Mouse (Mus musculus): ENCODE measurements around the gene Ormdl3.
"Not testable (repeated sequence)": the region's sequence is repeated elsewhere in the genome, so short reads cannot be mapped to it uniquely, and the experiment has no call there.

Ormdl3 gene

DNA sequence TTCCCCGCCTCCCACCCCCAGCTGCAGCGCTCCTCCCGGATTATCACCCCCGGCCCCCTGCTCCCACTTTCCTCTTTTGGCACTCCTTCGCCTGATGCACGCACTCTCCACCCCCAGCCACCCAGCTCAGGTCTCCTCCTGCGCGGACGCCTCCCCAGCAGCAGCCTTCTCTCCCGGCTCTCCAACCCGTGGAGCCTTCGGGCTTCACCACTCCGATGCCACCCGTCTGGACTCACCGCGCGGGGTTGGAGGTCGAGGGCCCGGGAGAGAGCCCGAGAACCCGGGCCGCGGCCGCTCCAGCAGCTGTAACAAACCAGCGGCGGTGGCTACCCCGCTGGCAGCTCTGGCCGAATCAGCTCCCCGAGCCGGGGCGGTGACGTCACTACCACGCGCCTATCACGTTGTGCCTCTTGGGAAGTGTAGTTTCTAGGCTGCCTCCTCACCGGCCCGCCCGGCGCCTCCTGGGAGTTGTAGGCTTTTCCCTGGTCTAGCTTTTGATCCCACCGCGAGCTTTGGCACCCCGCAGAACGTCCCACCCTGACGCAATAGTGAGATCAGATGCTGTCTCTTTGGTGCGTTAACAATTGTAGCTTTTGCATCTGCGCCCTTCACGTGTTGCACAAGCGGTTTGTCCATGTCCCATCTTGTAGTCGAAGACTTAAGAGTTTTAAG, at the start of gene Ormdl3:
Ormdl3 (minus strand) TSS at position 477 of the 672 bp plus-strand sequence.
- DNase-seq: peak; percentile 97

DNA sequence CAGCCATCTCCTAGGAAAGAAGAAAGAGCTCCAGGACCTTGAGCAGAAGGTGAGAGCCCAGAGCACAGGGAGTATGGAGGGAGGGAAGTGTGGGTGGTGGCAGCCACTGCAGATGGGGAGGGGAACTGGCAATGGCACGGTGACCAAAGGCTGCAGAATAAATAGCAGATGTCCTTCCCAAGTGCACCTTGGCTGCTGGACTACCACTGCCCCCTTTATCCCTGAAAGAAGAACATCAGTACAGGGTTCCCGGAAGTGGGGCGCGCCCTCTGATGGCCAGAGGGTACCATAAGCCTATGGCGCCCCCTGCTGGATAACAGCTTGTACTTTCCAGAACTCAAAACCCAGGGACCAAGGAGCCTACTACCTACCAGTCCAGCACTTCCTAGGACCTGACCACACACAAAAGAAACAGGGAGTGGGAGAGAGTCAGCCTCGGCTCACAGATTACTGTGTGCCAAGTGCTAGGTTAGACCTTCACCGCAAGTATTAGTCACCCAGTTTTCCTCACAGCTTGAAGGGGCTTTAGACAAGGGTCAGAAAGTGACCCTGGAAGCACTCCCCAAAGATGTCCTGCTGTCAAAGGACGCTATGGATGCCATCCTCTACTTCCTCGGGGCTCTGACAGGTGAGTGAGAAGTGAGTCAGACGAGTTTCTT, 48.3 kb upstream of the Ormdl3 start:
- not testable (repeated sequence) for DNase-seq

DNA sequence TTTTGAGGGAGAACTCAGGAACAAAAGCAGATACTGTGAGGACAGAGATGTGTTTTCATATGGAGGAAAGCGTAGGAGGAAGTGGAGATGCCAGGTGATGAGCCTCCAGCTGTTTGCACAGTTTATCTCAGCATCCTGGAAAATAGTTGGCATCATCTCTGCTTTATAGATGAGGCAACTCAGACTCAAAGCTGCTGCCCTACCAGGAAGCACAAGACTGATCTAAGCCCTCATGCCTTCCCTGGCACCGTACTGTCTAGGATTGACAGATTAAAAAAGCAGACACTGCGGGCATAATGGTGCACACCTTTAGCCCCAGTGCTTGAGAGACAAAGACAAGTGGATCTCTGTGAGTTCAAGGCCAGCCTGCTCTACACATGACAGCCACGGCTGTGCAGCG, 43.5 kb upstream of the Ormdl3 start:
- no peak for DNase-seq

DNA sequence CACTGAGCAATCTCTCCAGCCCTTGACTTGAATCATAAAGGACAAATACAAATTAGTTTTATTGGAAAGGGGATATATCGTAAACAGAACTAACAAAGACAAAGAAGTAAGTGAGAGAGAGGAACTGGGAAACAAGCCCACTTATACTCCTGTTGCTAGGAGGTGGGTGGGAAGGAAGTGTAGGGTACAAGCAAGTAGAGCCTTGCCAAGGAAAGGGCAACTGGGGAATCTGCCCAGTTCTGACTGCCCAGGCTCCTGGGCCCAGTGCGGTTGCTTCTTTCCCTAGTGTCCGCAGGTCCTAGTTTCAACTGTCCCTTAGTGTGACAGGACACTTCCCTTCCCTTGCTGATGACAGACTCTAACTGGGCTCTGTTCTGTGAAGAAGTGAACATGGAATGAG, 41.5 kb upstream of the Ormdl3 start:
- DNase-seq: no peak

DNA sequence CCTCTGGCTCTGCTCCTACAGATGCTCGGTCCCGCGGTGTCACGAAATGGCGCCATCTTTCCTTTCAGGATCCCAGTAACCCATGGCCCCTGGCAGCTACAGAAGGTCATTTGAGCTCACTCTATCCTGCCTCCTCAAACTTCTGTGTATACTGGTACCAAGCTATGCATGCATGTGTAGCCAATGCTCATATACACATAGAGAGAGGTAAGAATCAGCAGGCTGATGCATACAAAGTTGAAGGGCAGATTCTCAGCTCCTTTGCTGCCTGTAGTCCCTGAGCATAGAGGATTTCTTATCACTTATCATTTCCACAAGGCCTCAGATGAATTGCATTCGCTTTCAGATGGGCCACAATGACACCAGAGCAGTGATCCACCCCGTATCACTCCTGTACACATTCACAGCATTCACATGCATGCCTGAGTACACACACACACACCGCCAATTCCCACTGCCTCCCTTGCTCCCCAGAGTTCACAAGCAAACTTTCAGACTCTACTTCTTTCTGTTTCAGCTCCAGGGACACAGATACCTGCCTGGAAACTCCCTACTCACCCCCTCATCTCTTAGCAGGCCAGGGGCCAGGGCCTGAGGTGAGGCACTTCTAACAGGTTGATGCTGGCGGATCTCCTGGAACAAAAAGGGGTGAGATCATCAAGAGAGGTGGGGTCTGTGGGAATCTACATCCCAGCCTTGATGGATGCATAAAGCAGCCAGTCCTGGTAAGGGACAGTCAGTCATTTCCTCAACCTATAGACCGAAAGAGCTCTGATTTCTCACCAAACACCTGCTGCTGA, 38.6 kb upstream of the Ormdl3 start, which contains the start of the genes Gm12355 and Gsdma3:
Gm12355 (minus strand) TSS at position 51 of the 800 bp plus-strand sequence.
Gsdma3 (plus strand) TSS at position 750 of the 800 bp plus-strand sequence.
- no peak for DNase-seq

DNA sequence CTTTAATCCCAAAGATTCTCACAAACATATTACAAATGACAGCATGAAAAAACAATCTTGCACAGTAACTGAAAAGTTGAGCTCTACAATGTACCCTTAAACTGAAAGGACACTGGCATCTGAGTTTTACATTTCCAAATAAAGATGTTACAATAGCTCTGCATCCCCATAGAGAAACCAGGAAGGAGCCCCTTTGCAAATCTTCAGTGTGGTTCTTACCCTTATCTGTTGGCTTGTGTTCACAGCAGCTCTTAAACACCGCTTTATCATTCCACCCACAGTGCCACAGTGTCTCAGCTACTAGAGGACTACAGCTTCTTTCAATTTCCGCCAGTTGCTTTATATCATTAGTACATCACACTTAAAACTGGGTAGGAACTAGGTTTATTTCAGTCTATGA, 37.2 kb upstream of the Ormdl3 start:
- DNase-seq: not testable (repeated sequence)

DNA sequence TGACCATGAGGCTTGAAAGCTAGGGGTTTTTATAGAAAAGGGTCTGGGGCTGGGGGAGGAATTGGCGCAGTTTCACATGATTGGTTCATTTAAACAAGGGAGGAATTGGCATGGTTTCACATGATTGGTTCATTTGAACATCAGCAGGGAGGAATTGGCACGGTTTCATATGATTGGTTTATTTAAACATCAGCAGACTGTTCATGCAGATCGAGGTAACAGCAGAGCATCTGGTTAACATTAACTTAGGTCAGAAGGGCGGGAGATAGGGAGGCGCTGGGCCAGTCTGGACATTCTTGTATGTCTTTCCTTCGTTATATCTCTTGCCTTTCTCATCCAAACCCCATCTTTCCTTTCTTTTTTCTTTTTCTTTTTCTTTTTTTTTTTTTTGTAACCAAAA, 36.8 kb upstream of the Ormdl3 start:
- DNase-seq: not testable (repeated sequence)

DNA sequence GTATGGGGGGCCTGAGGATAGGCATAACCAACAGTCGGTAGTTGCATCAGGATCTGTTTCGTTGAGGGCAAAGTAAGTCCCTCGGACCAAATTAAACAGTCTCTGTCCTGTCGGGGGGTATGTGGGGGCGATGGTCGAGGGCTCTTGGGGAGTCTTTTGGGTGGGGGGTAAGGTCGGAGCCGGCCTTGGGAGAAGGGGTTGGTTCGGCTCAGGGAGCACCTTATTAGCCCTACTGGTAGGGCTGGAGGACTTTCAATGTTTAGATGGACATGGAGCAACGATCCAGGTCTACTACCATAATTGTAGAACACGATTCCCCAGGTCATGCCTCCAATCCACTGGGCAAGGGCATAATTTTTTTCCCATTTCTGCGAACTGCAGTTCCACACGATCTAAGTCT, 33.6 kb upstream of the Ormdl3 start:
- DNase-seq: no peak

DNA sequence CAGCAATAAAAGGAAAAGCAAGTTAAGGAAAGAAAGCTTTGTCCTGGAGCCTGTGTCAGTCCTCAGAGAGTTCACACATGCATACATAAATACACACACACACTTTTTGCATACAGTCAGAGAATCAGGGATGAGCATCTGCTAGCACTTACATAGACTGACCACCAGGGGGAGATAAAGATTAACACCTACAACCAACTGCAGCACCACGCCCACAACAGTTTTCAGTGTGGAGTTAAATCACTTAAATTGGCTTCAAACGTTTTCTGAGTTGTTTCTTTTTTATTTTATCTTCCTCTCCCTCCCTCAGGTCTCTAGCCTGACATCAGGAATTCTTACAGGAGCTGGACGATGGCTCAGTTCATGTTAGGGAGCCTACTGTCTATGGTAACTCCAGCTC, 19.6 kb upstream of the Ormdl3 start:
- no peak for DNase-seq

DNA sequence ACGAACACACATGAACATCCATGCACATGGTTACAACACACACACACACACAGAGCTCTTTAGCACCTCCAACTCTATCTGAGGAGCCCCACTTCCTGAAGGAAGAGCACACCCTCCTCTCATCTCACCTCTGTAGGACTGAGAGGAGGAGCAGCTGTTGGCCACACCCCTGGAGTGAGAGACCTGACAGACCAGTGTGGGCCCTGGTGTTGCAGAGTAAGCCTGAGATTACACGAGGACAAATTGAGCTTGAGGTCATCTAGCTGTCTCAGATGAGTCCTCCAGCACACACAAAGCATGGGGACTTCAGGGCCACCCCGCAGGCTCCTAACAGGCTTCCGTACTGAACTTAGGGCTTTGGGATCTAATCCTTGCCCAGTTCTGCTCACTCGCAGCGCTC, 17.7 kb upstream of the Ormdl3 start:
- DNase-seq: not testable (repeated sequence)

DNA sequence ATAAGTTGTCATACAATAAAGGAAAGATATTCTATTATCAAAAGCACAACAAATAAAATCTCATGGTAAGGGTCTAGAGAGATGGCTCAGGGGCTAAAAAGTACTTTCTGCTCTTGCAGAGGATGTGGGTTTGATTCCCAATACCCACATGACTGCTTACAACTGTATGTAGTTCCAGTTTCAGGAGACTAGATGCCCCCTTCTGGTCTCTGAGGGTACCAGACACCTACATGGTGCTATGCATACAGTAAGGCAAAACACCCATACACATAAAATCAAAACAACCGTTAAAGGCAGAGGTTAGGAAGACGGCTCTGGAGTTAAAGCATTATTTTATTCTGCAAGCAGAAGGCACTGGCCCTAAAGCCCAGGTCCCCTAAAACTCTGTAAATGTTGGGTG, 16.8 kb upstream of the Ormdl3 start:
- DNase-seq: no peak

DNA sequence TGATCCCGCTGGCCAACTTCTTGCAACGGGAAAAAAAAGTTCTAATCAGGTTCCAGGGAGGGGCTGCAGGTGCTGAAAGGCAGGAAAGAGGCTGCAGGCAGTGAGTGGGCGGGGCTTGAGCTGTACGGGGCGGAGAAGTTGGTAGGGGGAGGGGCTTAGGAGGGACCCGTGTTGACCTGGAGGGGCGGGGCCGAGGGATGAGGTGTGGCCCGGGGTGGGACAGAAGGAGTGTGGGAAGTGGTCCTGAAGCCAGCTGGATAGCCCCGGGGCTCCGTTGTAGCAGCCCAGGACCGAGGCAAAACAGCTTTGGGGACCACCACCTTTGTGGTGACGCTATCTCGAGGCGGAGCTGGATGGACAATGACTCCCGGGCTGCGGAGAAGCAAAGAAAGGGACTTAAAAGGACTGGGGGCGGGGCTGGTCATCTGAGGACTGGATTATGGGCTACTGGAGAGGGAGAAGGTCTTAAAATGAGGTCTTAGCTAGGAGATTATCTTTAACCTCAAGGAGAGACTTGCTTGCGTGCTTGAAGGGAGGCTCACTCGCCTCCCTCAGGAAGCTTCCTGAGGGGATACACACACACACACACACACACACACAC, 15.0 kb upstream of the Ormdl3 start:
- no peak for DNase-seq

DNA sequence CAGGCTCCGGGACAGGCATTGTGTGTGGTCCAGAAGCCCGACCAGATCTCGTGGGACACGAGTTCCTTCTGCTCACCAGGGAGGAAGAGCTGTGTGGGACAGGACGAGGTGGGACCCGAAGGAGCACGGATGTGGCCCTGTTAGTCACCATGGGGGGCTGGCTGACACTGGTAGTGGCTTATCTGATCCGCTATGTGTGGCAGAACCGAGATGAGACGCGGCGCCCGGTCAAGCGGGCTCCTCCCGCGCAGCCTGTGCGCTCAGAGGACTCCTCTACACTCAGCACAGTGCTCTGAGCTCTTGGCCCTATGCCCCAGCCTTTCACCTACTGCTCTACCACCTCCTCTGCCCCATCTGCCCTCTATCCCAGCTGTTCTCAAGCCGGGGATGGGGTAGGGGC, 12.1 kb upstream of the Ormdl3 start:
- no peak for DNase-seq

DNA sequence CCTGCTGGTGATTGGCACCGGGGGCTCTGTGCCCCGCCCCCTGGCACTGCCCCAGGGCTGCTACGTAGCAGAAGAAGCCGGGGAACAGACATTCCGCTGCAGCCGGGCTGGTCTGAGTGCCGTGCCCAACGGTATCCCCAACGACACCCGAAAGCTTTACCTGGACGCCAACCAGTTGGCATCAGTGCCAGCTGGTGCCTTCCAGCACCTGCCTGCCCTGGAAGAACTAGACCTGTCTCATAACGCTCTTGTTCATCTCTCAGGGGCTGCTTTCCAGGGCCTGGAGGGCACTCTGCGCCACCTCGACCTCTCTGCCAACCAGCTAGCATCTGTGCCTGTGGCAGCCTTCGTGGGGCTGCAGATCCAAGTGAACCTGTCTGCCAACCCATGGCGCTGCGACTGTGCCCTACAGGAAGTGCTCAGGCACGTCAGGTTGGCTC, 11.7 kb upstream of the Ormdl3 start:
- DNase-seq: no peak

DNA sequence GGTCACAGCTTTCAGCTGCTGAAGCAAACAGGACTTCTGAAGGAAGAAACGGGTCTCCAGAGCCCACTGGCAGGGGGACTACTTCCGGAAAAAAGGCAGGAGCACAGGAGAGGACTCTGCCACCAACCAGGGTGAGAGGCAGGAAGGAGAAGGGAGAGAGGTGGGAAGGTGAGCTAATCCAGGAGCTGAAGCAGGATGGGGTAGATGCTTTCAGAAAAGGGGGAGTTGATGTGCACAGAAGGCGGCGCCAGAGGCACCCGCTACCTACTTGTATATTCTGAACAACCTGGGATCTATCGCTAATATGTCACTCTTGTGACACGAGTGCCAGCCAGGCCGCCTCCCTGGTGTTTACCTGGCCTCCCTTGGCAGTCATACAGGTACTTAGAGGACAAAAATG, 10.8 kb upstream of the Ormdl3 start, which contains the start of gene Lrrc3c:
Lrrc3c (plus strand) TSS at position 301 of the 400 bp plus-strand sequence.
- DNase-seq: no peak

DNA sequence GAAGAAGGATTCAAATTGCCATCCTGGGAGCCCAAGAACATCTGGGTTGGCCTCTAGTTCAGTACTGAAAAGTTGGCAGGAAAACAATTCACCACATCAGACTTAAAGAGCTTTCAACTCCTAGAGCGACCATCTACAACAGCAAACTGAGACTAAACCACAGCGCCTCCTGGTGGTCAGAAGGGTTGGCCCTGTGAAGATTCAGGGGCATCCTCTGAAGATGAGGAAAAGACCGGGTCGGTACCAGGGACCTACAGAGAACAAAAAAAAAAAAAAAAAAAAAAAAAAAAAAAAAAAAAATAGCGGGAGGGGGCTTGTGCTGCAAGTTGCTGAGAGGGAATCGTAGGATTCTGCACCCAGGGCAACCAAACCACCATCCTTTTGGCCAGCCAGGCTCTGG, 10.2 kb upstream of the Ormdl3 start:
- no peak for DNase-seq

DNA sequence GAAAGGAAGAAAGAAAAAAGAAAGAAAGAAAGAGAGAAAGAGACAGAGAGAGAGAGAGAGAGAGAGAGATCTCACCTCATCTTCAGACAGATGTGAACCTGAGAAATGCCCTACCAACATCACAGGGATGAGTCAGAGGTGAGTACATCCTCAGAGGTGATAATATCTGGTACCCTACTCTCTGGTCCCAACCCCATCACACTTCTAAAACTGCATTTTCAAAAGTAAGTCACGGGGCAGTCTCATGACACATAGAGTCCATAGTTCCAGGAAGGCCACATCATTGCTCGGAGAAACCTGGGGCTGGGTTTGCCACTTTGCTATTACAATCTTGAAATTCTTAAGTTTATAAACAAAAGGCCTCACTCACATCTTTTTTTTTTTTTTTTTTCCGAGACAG, 8.8 kb upstream of the Ormdl3 start:
- DNase-seq: no peak

DNA sequence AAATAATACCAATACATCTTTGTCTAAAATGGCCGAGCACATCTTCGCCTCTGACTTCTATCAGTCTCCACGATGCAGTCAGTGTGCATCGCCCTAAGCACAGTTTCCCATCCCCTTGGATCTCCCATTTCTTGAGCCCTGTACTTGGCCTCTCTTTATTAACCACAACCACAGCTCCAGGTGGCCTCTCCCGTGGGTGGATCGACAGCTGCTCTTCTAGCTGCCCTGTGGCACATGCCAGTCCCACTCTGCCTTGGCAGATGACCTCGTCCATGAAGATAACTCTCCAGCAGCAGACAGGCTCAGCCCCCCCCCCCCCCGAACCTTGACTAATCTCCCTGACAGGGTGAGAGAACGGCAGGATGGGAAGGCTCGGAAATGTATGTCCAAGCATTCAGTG, 8.3 kb upstream of the Ormdl3 start:
- DNase-seq: no peak

DNA sequence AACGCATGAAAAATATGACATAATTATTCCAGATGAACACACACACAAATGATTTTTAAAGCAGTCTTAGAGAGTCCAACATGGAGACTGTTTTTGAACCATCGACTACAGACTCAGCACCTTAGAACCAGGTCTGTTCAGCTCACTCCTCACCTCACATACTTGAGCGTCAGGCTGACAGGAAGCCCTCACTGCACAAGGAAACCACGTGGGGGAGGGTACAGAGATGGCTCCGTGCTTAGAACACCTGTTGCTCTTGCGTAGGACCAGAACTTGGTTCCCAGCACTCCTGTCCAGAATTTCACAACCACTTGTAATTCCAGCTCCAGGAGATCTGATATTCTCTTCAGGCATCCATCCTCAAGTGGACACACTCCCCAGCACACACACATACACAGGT, 7.9 kb upstream of the Ormdl3 start:
- no peak for DNase-seq

DNA sequence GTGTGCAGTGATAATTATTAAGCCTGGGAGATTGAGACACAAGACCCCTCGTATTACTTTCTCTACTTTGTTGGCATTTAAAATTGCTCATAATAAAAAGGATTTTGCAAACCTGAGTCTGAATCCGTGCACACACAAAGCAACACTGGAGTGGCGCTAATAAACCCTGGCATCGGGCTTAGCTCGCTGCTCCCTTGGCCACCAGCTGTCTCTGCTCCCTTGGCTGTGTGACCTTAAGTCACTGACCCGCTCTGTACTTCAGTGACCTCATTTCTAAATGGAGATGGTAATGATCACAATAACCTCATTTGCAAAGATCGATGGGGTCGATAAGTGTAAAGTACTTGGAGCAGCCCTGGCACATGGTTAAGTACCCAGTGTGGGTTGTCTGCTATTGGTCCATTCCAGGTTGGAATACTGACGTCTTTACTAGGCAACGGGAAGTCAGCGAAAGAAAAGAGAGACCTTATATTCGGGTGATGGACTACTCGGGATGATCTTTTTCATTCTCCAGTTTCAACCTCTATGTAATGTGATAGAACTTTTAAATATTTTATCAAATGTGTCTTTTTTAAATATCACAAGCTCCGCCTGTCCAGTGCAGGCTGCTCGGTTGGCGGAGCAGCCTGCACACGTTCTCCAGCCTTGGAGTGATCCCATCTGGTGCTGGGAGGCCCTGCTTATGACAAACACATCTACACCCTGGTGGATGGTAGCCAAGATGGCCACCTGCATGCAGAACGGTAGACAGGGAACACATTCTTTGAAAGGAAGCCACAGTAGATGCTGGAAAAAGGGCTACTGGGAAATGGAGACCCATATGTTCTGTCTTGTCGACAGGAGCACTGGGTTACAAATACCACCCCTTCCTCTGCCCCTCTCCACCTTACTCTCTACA, 3.6 kb upstream of the Ormdl3 start:
- DNase-seq: no peak

DNA sequence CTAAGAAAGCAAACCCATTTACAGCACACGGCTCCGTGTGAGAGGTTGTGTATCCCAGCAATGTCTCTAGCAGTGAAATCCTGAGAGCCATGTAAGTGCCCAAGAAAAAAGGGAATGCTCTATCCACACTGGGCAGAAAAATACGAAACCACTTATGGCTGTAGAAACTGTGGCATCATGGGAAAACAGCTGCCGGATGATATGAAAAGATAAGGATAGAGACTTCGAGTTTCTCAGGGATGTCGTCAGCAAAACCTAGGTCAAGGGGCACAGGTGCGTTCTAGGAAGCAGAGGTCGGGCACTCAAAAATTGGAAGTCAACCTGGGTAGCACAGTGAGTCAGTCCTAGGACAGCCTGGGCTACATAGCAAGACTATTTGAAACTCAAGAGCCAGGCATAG, 2.1 kb upstream of the Ormdl3 start:
- DNase-seq: no peak

DNA sequence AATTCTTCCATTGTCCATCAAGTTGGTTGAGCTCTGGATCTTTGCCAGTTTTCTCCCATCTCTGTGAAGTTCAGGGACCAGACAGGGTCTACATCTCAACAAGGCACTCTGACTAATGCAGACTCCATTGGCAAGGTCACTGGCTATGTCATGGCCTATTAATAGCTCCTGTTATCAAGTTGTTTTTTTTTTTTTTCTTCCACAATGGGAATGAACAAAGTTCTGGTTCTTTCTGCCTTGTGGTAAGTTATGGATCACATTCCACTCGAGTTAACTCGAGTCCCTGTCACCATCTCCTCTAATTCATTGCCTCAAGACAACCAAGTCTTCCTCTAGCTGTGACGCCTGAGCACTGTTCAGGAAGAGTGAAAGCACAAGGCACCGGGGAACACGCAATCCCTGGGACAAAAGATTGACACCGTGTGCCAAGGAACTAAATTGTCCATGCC, 1.7 kb upstream of the Ormdl3 start:
- no peak for DNase-seq
